19 mouse cellular contexts compared by ENCODE assay signal in the genomic region with DNA sequence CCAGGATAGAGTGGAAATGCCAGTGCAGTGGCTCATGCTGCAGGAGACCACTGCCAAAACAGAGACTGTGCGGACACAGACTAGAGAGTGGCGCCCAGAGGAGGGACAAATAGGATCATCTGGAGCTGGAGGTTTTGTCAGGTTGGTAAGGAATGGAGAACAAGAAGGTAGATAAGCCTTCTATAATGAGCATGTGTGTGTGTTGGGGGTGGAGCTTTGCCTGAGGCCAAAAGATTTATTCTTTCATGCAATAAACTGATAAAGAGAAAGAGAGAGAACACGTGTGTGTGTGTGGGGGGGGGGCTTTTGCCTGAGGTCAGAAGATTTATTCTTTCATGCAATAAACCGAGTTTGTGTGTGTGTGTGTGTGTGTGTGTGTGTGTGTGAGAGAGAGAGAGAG. TPM values are rescaled to one million over a fixed set of nuclear protein-coding genes. Genes with fewer than 3 reads are reported as not detected.
DNase-seq lines count a peak whose midpoint lies in the region; ATAC-seq and TF ChIP-seq lines count a peak whose summit lies in the region.
"Had no signal": no experiment of that assay in that cellular context is flagged by ENCODE, and none has a peak within 500 bp of the region (broad histone marks: within the 10 kb centered on the region; RNA-seq: fewer than 3 reads in every experiment).

No protein-coding gene starts in this region.

- TF ChIP-seq CTCF in G1E (IDR thresholded peaks at IDR 0.05; ENCODE audit: low read depth, low read length), result no peak
- TF ChIP-seq CTCF in MEL (IDR thresholded peaks at IDR 0.05 in 2 of 3, conservative IDR thresholded peaks at IDR 0.05 in 1 of 3; ENCODE audit: control insufficient read depth in 1 of 3, insufficient read depth in 1 of 3, low read depth in 2 of 3, low read length in 3 of 3, poor library complexity in 1 of 3, severe bottlenecking in 1 of 3), result no peak
- no peak for TF ChIP-seq CTCF in brain, embryonic 14.5 days (IDR thresholded peaks at IDR 0.05; ENCODE audit: borderline replicate concordance, extremely low read depth, insufficient read depth, insufficient read length)
- no peak for TF ChIP-seq CTCF in stomach, postnatal 0 days (IDR thresholded peaks at IDR 0.05; ENCODE audit: low read depth)

- peak; percentile 24 to 32; a peak in 2 of 4 replicates for TF ChIP-seq EP300 in MEL (IDR thresholded peaks at IDR 0.05; ENCODE audit: low read depth in 1 of 2, low read length in 2 of 2)
- no peak for TF ChIP-seq EP300 in stomach, postnatal 0 days (optimal IDR thresholded peaks at IDR 0.05)

- peaks cover 82% of the 10 kb centered on the region for H3K36me3 ChIP-seq in G1E (replicated peaks)
- peaks cover 0 to 9% of the 10 kb centered on the region in 2 experiments; a peak in 2 of 4 replicates for H3K36me3 ChIP-seq in MEL (ENCODE audit: control insufficient read depth in 1 of 2, insufficient read depth in 2 of 2, low read length in 2 of 2)
- H3K36me3 ChIP-seq in stomach, postnatal 0 days (ENCODE audit: control insufficient read depth, insufficient read depth, low read length), result peaks cover 6% of the 10 kb centered on the region

- TF ChIP-seq RAD21 in MEL (IDR thresholded peaks at IDR 0.05; ENCODE audit: low read depth, low read length), result no peak

- intact Hi-C loops in left cerebral cortex, postnatal 4 days (cut with DNase I), result no loop called here

- no peak overlapping the region for H3K4me2 ChIP-seq in stomach, postnatal 0 days (replicated peaks; ENCODE audit: low read depth)
- H3K4me2 ChIP-seq: embryonic facial prominence, embryonic 12.5 days had no signal

- H3K4me3 ChIP-seq in G1E (ENCODE audit: low read depth, low read length), result no peak overlapping the region
- no peak overlapping the region for H3K4me3 ChIP-seq in MEL (ENCODE audit: control insufficient read depth in 1 of 2, insufficient read depth in 1 of 2, low read depth in 2 of 2, low read length in 2 of 2)
- no peak overlapping the region for H3K4me3 ChIP-seq in stomach, postnatal 0 days (ENCODE audit: low read depth, low read length)
- H3K4me3 ChIP-seq: embryonic facial prominence, embryonic 10.5 days; embryonic facial prominence, embryonic 12.5 days had no signal

- H3K27me3 ChIP-seq in G1E (ENCODE audit: insufficient read depth, low read length), result no peaks in the 10 kb centered on the region
- H3K27me3 ChIP-seq in MEL (ENCODE audit: control insufficient read depth in 1 of 2, insufficient read depth in 2 of 2, low read length in 2 of 2), result no peaks in the 10 kb centered on the region
- no peaks in the 10 kb centered on the region for H3K27me3 ChIP-seq in stomach, postnatal 0 days (ENCODE audit: control insufficient read depth, insufficient read depth, low read length)
- H3K27me3 ChIP-seq: embryonic facial prominence, embryonic 12.5 days had no signal

- H3K79me2 ChIP-seq in MEL (ENCODE audit: control insufficient read depth, insufficient read depth, low read length, poor library complexity), result no peaks in the 10 kb centered on the region

- H3K9ac ChIP-seq in MEL (ENCODE audit: control insufficient read depth, low read depth, low read length, poor library complexity, severe bottlenecking), result no peak overlapping the region
- no peak overlapping the region for H3K9ac ChIP-seq in stomach, postnatal 0 days (ENCODE audit: low read length)
- H3K9ac ChIP-seq: embryonic facial prominence, embryonic 12.5 days had no signal

- H3K4me1 ChIP-seq in G1E (ENCODE audit: insufficient read depth, low read depth, low read length) (peaks cover 32% of the 10 kb centered on the region), MEL (ENCODE audit: control insufficient read depth in 1 of 2, insufficient read depth in 2 of 2, low read length in 2 of 2) (peaks cover 4 to 8% of the 10 kb centered on the region in 2 experiments)
- H3K4me1 ChIP-seq in stomach, postnatal 0 days (replicated peaks; ENCODE audit: control insufficient read depth, insufficient read depth), result no peaks in the 10 kb centered on the region
- H3K4me1 ChIP-seq: embryonic facial prominence, embryonic 10.5 days; embryonic facial prominence, embryonic 12.5 days had no signal

- 58% methylated on average over 4 of the region's 4 CpGs for WGBS in stomach, postnatal 0 days

- ATAC-seq in G1E (ENCODE audit: extremely low read depth, insufficient number of reproducible peaks, low FRiP score, poor library complexity, severe bottlenecking), result 0 out of 2 replicates have a peak, but pooled peaks have one; percentile 16
- no peak for ATAC-seq in stomach, postnatal 0 days (ENCODE audit: low FRiP score, low TSS enrichment)
- ATAC-seq: forebrain, embryonic 14.5 days; forebrain, embryonic 16.5 days had no signal

- TF ChIP-seq POLR2A in MEL (IDR thresholded peaks at IDR 0.05; ENCODE audit: control insufficient read depth in 1 of 2, insufficient read depth in 1 of 2, low read depth in 1 of 2, low read length in 2 of 2, poor library complexity in 1 of 2), result no peak
- TF ChIP-seq POLR2A in brain, embryonic 14.5 days (IDR thresholded peaks at IDR 0.05; ENCODE audit: borderline replicate concordance, extremely low read depth, insufficient read depth, insufficient read length, poor library complexity, severe bottlenecking), result no peak

- H3K9me3 ChIP-seq in G1E (replicated peaks), result no peaks in the 10 kb centered on the region
- H3K9me3 ChIP-seq in MEL (replicated peaks; ENCODE audit: insufficient read depth, low read length), result no peaks in the 10 kb centered on the region
- no peaks in the 10 kb centered on the region for H3K9me3 ChIP-seq in stomach, postnatal 0 days (ENCODE audit: control insufficient read depth, low read length)
- H3K9me3 ChIP-seq: embryonic facial prominence, embryonic 12.5 days had no signal

- no peak overlapping the region for H3K27ac ChIP-seq in MEL (ENCODE audit: control insufficient read depth, low read depth, low read length)
- H3K27ac ChIP-seq in stomach, postnatal 0 days (replicated peaks), result no peak overlapping the region
- H3K27ac ChIP-seq: embryonic facial prominence, embryonic 10.5 days; embryonic facial prominence, embryonic 12.5 days had no signal

- DNase-seq in G1E (ENCODE audit: low spot score), result no peak
- DNase-seq in MEL (ENCODE audit: low read depth, low spot score), result peak; percentile 53
- peak; percentile 5 for DNase-seq in brain, embryonic 14.5 days (ENCODE audit: low read depth)
- peak; percentile 13 for DNase-seq in stomach, postnatal 0 days (ENCODE audit: low spot score)
- DNase-seq in left cerebral cortex, postnatal 4 days, result no peak
- no peak for DNase-seq in adrenal gland, adult 2 months
- DNase-seq in gastrocnemius, postnatal 10 days, result no peak
- DNase-seq: adrenal gland, adult 8-10 months; adrenal gland, postnatal 14 days; adrenal gland, postnatal 36 days; cerebellum, adult 11-12 months; cerebellum, adult 2 months; cerebellum, adult 9-10 months; cerebellum, postnatal 10 days; cerebellum, postnatal 25 days had no signal

RNA-seq across cellular contexts. Expression of a gene that starts 22.8 kb away (rescaled TPM):
- total RNA-seq in G1E (2014; fragmentation: Nextera tagmentation) (240 and 241 TPM in 2 replicates), G1E (2017) (50.4 and 68.5 TPM in 2 replicates), MEL (2012; rRNA removed) (24.1 and 33.3 TPM in 2 replicates)
- polyA plus RNA-seq in G1E (2012) (121 and 212 TPM in 2 replicates), MEL (2012; ENCODE audit: insufficient read depth in 1 of 2, insufficient read length in 2 of 2, low read depth in 1 of 2, low replicate concordance in 2 of 2, missing spikeins in 1 of 2) (100 to 1,000 TPM; 347 to 425 TPM)
- 12.5 and 18.0 TPM in 2 replicates for polyA plus RNA-seq in brain, embryonic 14.5 days (2012; rRNA removed)
- 52.1 and 53.1 TPM in 2 replicates for polyA plus RNA-seq in stomach, postnatal 0 days (2015; fragmentation: Nextera tagmentation; extraction: Ambion mirVana)
- 10 to 100 TPM; 11.3 to 12.3 TPM for total RNA-seq in left cerebral cortex, postnatal 4 days (2021)
- 10 to 100 TPM; 48.0 to 62.7 TPM for total RNA-seq in adrenal gland, adult 2 months (2021)
- polyA plus RNA-seq in adrenal gland, adult 2 months (2012; rRNA removed), result 60.0 and 69.0 TPM in 2 replicates
- total RNA-seq in gastrocnemius, postnatal 10 days (2021), result 10 to 100 TPM; 23.9 to 30.1 TPM

RNA-seq across cellular contexts. Expression of a gene that starts 23.1 kb away (rescaled TPM):
- total RNA-seq in G1E (2014; fragmentation: Nextera tagmentation), result 60.1 and 61.9 TPM in 2 replicates
- 24.1 and 27.8 TPM in 2 replicates for total RNA-seq in G1E (2017)
- polyA plus RNA-seq in G1E (2012), result 18.0 and 19.1 TPM in 2 replicates
- total RNA-seq in MEL (2012; rRNA removed), result 21.1 and 29.2 TPM in 2 replicates
- polyA plus RNA-seq in MEL (2012; ENCODE audit: insufficient read depth in 1 of 2, insufficient read length in 2 of 2, low read depth in 1 of 2, low replicate concordance in 2 of 2, missing spikeins in 1 of 2), result 10 to 100 TPM in 1 of 2 experiments, not detected in 1; 91.1 TPM
- 59.4 and 67.0 TPM in 2 replicates for polyA plus RNA-seq in brain, embryonic 14.5 days (2012; rRNA removed)
- polyA plus RNA-seq in stomach, postnatal 0 days (2015; fragmentation: Nextera tagmentation; extraction: Ambion mirVana), result 88.2 and 89.6 TPM in 2 replicates
- 10 to 100 TPM; 36.7 to 39.0 TPM for total RNA-seq in left cerebral cortex, postnatal 4 days (2021)
- 10 to 100 TPM; 62.6 to 96.0 TPM for total RNA-seq in adrenal gland, adult 2 months (2021)
- 320 and 360 TPM in 2 replicates for polyA plus RNA-seq in adrenal gland, adult 2 months (2012; rRNA removed)
- 10 to 100 TPM; 35.9 to 40.7 TPM for total RNA-seq in gastrocnemius, postnatal 10 days (2021)

RNA-seq across cellular contexts. Expression of a gene that starts 23.1 kb away (rescaled TPM):
- 172 and 179 TPM in 2 replicates for total RNA-seq in G1E (2014; fragmentation: Nextera tagmentation)
- 54.4 and 60.5 TPM in 2 replicates for total RNA-seq in G1E (2017)
- polyA plus RNA-seq in G1E (2012), result 8.4 and 11.3 TPM in 2 replicates
- total RNA-seq in MEL (2012; rRNA removed), result 25.9 and 31.7 TPM in 2 replicates
- polyA plus RNA-seq in MEL (2012; ENCODE audit: insufficient read depth in 1 of 2, insufficient read length in 2 of 2, low read depth in 1 of 2, low replicate concordance in 2 of 2, missing spikeins in 1 of 2), result 100 to 1,000 TPM in 1 of 2 experiments, 10 to 100 TPM in 1; 45.2 to 195 TPM
- 18.7 and 26.0 TPM in 2 replicates for polyA plus RNA-seq in brain, embryonic 14.5 days (2012; rRNA removed)
- 12.1 and 12.3 TPM in 2 replicates for polyA plus RNA-seq in stomach, postnatal 0 days (2015; fragmentation: Nextera tagmentation; extraction: Ambion mirVana)
- total RNA-seq in left cerebral cortex, postnatal 4 days (2021), result 10 to 100 TPM; 39.4 to 41.2 TPM
- total RNA-seq in adrenal gland, adult 2 months (2021), result 10 to 100 TPM; 47.8 to 84.4 TPM
- polyA plus RNA-seq in adrenal gland, adult 2 months (2012; rRNA removed), result 10.1 and 13.5 TPM in 2 replicates
- 10 to 100 TPM; 25.1 to 31.5 TPM for total RNA-seq in gastrocnemius, postnatal 10 days (2021)

RNA-seq across cellular contexts. Expression of a gene that starts 34.5 kb away (rescaled TPM):
- total RNA-seq in G1E (2014; fragmentation: Nextera tagmentation), result 25.8 and 27.3 TPM in 2 replicates
- total RNA-seq in G1E (2017), result 24.2 and 25.1 TPM in 2 replicates
- 20.2 and 35.8 TPM in 2 replicates for polyA plus RNA-seq in G1E (2012)
- total RNA-seq in MEL (2012; rRNA removed), result 26.1 and 28.2 TPM in 2 replicates
- 10 to 100 TPM in 1 of 2 experiments, not detected in 1; 65.0 TPM for polyA plus RNA-seq in MEL (2012; ENCODE audit: insufficient read depth in 1 of 2, insufficient read length in 2 of 2, low read depth in 1 of 2, low replicate concordance in 2 of 2, missing spikeins in 1 of 2)
- 18.6 and 22.9 TPM in 2 replicates for polyA plus RNA-seq in brain, embryonic 14.5 days (2012; rRNA removed)
- 26.4 and 29.5 TPM in 2 replicates for polyA plus RNA-seq in stomach, postnatal 0 days (2015; fragmentation: Nextera tagmentation; extraction: Ambion mirVana)
- 10 to 100 TPM; 43.5 to 45.7 TPM for total RNA-seq in left cerebral cortex, postnatal 4 days (2021)
- 10 to 100 TPM; 68.2 to 74.8 TPM for total RNA-seq in adrenal gland, adult 2 months (2021)
- polyA plus RNA-seq in adrenal gland, adult 2 months (2012; rRNA removed), result 68.4 and 77.7 TPM in 2 replicates
- 100 to 1,000 TPM; 219 to 233 TPM for total RNA-seq in gastrocnemius, postnatal 10 days (2021)

Comparison
In these comparisons a context has a peak if more than half of its experiments do, and no peak if none do; other contexts are left out.
1. DNase-seq: peak in MEL (single experiment), brain, embryonic 14.5 days (single experiment) and stomach, postnatal 0 days (single experiment); none in G1E (single experiment), left cerebral cortex, postnatal 4 days (single experiment), adrenal gland, adult 2 months (single experiment) and gastrocnemius, postnatal 10 days (single experiment).